Mouse (Mus musculus): ENCODE data around the gene Pgr15l.

Pgr15l gene

DNA sequence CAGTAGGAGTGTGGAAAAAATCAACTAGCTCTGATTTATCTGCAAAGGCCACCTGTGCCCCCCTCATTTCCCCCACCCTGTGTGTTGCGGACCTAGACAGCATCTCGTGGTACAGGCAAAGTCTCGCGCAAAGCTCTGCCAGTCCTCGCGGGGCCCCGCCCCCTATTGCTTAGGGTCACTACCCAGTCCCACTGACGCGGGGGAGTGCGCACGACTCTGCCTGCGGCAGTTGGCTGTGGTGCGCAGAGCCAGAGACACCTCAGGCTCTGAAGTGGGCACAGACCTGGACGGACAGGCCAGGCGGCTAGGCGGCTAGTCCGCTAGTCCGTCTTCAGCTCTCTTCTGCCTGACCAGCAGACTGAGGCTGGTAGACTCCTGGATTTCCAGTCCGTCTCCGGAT is at the start of gene Pgr15l:
Gene Pgr15l, plus strand, starts transcription at position 228 of the 400 bp plus-strand sequence.
- DNase-seq (ENCODE audit: low read depth, low spot score): no peak

GRCm38 (mm10) chrX:97027540-97027939 is 44.9 kb upstream of the Pgr15l start:
- DNase-seq (ENCODE audit: low read depth, low spot score): no peak

DNA sequence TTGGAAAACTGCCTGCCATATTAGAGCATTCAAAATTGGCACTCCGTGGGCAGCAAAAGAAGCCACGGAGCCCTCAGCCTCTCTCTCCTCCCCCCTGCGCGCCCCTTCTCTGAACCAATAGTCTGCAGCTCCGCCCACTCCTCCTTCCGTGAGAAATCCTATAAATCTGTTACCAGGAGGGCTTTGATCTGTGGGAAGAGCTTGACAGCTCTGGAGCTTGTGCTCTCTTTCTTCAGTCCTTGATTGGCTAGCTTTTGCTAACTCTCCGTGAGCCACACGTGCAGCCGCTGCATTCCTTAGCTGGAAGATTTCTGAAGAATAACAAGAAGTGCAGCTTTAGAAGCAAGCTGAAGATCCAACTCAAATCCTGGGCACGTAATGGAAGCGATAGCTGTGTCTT is 2.6 kb upstream of the Pgr15l start:
- no peak for DNase-seq (ENCODE audit: low read depth, low spot score)

Data from c-Kit-negative CD71-positive TER-119-positive erythroid progenitor cells, embryonic 14.5 days (primary cell).